In genomic region chr11:73199230-73199712, GRCm38 (mm10) we compare ENCODE assay signal across 8 mouse cellular contexts. TPM values are rescaled to one million over a fixed set of nuclear protein-coding genes. Genes with fewer than 3 reads are reported as not detected.
DNase-seq lines count a peak whose midpoint lies in the region; ATAC-seq lines count a peak whose summit lies in the region.

Gene Shpk, plus strand, starts transcription at chr11:73199460.

- under 1% methylated on average over 32 of the region's 32 CpGs for WGBS in forebrain, embryonic 11.5 days
- under 1% methylated on average over 32 of the region's 32 CpGs for WGBS in heart, embryonic 16.5 days
- 0% methylated on average over 32 of the region's 32 CpGs for WGBS in liver, embryonic 15.5 days (ENCODE audit: insufficient replicate concordance)
- under 1% methylated on average over 32 of the region's 32 CpGs for whole genome bisulfite sequencing in neural tube, embryonic 12.5 days

- H3K36me3 ChIP-seq in forebrain, embryonic 11.5 days (ENCODE audit: control insufficient read depth, insufficient read depth, low read length) = no peaks in the 10 kb centered on the region
- peaks cover 6% of the 10 kb centered on the region; the same call in 1 of the 2 replicates for H3K36me3 ChIP-seq in heart, embryonic 16.5 days (ENCODE audit: control insufficient read depth, insufficient read depth)
- 0 out of 2 replicates have a peak, but pooled peaks cover 6% of the 10 kb centered on the region for H3K36me3 ChIP-seq in liver, embryonic 15.5 days (replicated peaks)
- H3K36me3 ChIP-seq in neural tube, embryonic 12.5 days = peaks cover 10% of the 10 kb centered on the region

- peak within 1 kb of the TSS; percentile 47 for H3K4me3 ChIP-seq in forebrain, embryonic 11.5 days (ENCODE audit: low read depth, low read length)
- H3K4me3 ChIP-seq in heart, embryonic 16.5 days (ENCODE audit: low read length) = peak within 1 kb of the TSS; percentile 88
- H3K4me3 ChIP-seq in liver, embryonic 15.5 days (replicated peaks) = peak within 1 kb of the TSS; percentile 76
- peak within 1 kb of the TSS; percentile 63 for H3K4me3 ChIP-seq in neural tube, embryonic 12.5 days

- H3K27me3 ChIP-seq in forebrain, embryonic 11.5 days (ENCODE audit: control insufficient read depth, insufficient read depth, low read length) = no peaks in the 10 kb centered on the region
- H3K27me3 ChIP-seq in heart, embryonic 16.5 days (ENCODE audit: control insufficient read depth, insufficient read depth, low read length) = no peaks in the 10 kb centered on the region
- H3K27me3 ChIP-seq in liver, embryonic 15.5 days = no peaks in the 10 kb centered on the region
- no peaks in the 10 kb centered on the region for H3K27me3 ChIP-seq in neural tube, embryonic 12.5 days (replicated peaks)

- ATAC-seq in forebrain, embryonic 11.5 days (replicated peaks; ENCODE audit: low FRiP score) = peak; percentile 97
- ATAC-seq in heart, embryonic 16.5 days (replicated peaks; ENCODE audit: extremely low read depth, insufficient read depth, low FRiP score) = peak; percentile 98
- ATAC-seq in liver, embryonic 15.5 days (ENCODE audit: insufficient read depth) = peak; percentile 96
- peak; percentile 98 for ATAC-seq in neural tube, embryonic 12.5 days (ENCODE audit: low FRiP score, low read depth)

- H3K9ac ChIP-seq in forebrain, embryonic 11.5 days (ENCODE audit: low read length) = peak within 1 kb of the TSS; percentile 63
- peak within 1 kb of the TSS; percentile 92 for H3K9ac ChIP-seq in heart, embryonic 16.5 days (ENCODE audit: low read length)
- peak within 1 kb of the TSS; percentile 86 for H3K9ac ChIP-seq in liver, embryonic 15.5 days
- peak within 1 kb of the TSS; percentile 74 for H3K9ac ChIP-seq in neural tube, embryonic 12.5 days

- no peak within 1 kb of the TSS for H3K27ac ChIP-seq in forebrain, embryonic 11.5 days (ENCODE audit: low read depth, low read length)
- peak within 1 kb of the TSS; percentile 41; the same call in 1 of the 2 replicates for H3K27ac ChIP-seq in heart, embryonic 16.5 days (ENCODE audit: low read length)
- H3K27ac ChIP-seq in liver, embryonic 15.5 days (replicated peaks) = peak within 1 kb of the TSS; percentile 79
- no peak within 1 kb of the TSS for H3K27ac ChIP-seq in neural tube, embryonic 12.5 days

- H3K9me3 ChIP-seq in forebrain, embryonic 11.5 days (ENCODE audit: control insufficient read depth, low read length) = no peaks in the 10 kb centered on the region
- no peaks in the 10 kb centered on the region for H3K9me3 ChIP-seq in heart, embryonic 16.5 days (replicated peaks; ENCODE audit: control insufficient read depth, low read length)
- H3K9me3 ChIP-seq in liver, embryonic 15.5 days (replicated peaks) = no peaks in the 10 kb centered on the region
- no peaks in the 10 kb centered on the region for H3K9me3 ChIP-seq in neural tube, embryonic 12.5 days

- DNase-seq in CD8-positive naive resting alpha-beta T cell, adult 2 months (ENCODE audit: low read depth in 2 of 2, low spot score in 2 of 2) = peak; percentile 88 to 95
- peak; percentile 97 for DNase-seq in c-Kit-positive CD71-negative TER-119-negative erythroid progenitor cells, embryonic 14.5 days (ENCODE audit: low read depth)
- peak; percentile 95 for DNase-seq in forebrain, embryonic 11.5 days (ENCODE audit: low spot score)
- peak; percentile 96 to 98 for DNase-seq in kidney, postnatal 36 days
- peak; percentile 94 for DNase-seq in telencephalon, adult 2 months (ENCODE audit: low read depth, low spot score)

- peaks cover 4% of the 10 kb centered on the region; the same call in 1 of the 2 replicates for H3K4me1 ChIP-seq in forebrain, embryonic 11.5 days (replicated peaks; ENCODE audit: control insufficient read depth, insufficient read depth, low read length)
- H3K4me1 ChIP-seq in heart, embryonic 16.5 days (ENCODE audit: control insufficient read depth, insufficient read depth, low read length) = peaks cover 9% of the 10 kb centered on the region
- H3K4me1 ChIP-seq in liver, embryonic 15.5 days (replicated peaks) = peaks cover 30% of the 10 kb centered on the region
- H3K4me1 ChIP-seq in neural tube, embryonic 12.5 days = peaks cover 18% of the 10 kb centered on the region

- H3K4me2 ChIP-seq in forebrain, embryonic 11.5 days (ENCODE audit: low read depth, low read length, severe bottlenecking) = peak within 1 kb of the TSS; percentile 89
- peak within 1 kb of the TSS; percentile 77 for H3K4me2 ChIP-seq in heart, embryonic 16.5 days (ENCODE audit: low read depth, low read length)
- H3K4me2 ChIP-seq in liver, embryonic 15.5 days = peak within 1 kb of the TSS; percentile 97
- peak within 1 kb of the TSS; percentile 93 for H3K4me2 ChIP-seq in neural tube, embryonic 12.5 days (replicated peaks)

RNA-seq across cellular contexts. Expression of gene Shpk, which starts in this region (rescaled TPM):
- polyA plus RNA-seq in forebrain, embryonic 11.5 days (2014; fragmentation: Nextera tagmentation; extraction: Ambion mirVana) = 0.72 and 1.0 TPM in 2 replicates
- 0.86 and 1.00 TPM in 2 replicates for polyA plus RNA-seq in heart, embryonic 16.5 days (2015; fragmentation: Nextera tagmentation; extraction: Ambion mirVana)
- 2.8 and 3.0 TPM in 2 replicates for polyA plus RNA-seq in liver, embryonic 15.5 days (2015; fragmentation: Nextera tagmentation; extraction: Ambion mirVana)
- 1.9 and 2.3 TPM in 2 replicates for polyA plus RNA-seq in neural tube, embryonic 12.5 days (2016; fragmentation: Nextera tagmentation; extraction: Ambion mirVana)

Comparison
In these comparisons a context has a peak if more than half of its experiments do, and no peak if none do; other contexts are left out.
1. Peak in ATAC-seq, H3K4me3 ChIP-seq, H3K27ac ChIP-seq, H3K9ac ChIP-seq and H3K4me2 ChIP-seq in heart, embryonic 16.5 days; RNA of the gene not detected or under 1 TPM.